Mouse (Mus musculus) megakaryocyte, adult 5-6 weeks (primary cell): ENCODE data around the gene Maml2. TPM values are rescaled to one million over a fixed set of nuclear protein-coding genes. Genes with fewer than 3 reads are reported as not detected.

Experiments used
- ATAC-seq: 2 replicates; pipeline ENCODE4 v1.8.0; 2016; ENCODE audit warnings: mild to moderate bottlenecking, inconsistent platforms; ENCODE audit not compliant: poor library complexity, severe bottlenecking
- total RNA-seq, 2 experiments: library from RNA; stranded (forward) in 1 of 2; stranded (reverse) in 1 of 2; fragments of 153-499, 151-499 nt in 1 of 2; fragments of 221-1000, 200-1000 nt in 1 of 2; gene quantifications; 2 replicates each; pipeline versions ENCODE4 v1.2.3 to v1.2.4; 2015 to 2017

Gene Maml2
- total RNA-seq, 2 experiments from 2014 or later: 0.62 to 2.0 TPM

GRCm38 (mm10) chr9:13607609-13608185 lies 309.9 kb downstream of the Maml2 start:
- ATAC-seq: no peak

- ATAC-seq: no peak
Observed at GRCm38 (mm10) chr9:13608532-13609071, 310.8 kb downstream of the Maml2 start.

GRCm38 (mm10) chr9:13611561-13611960 lies 313.8 kb downstream of the Maml2 start:
- ATAC-seq: no peak

- ATAC-seq: no peak
Observed at GRCm38 (mm10) chr9:13612371-13612770, 314.6 kb downstream of the Maml2 start.

GRCm38 (mm10) chr9:13613325-13614268 lies 315.8 kb downstream of the Maml2 start:
- no peak for ATAC-seq

GRCm38 (mm10) chr9:13616383-13617009 lies 318.7 kb downstream of the Maml2 start:
- no peak for ATAC-seq

- ATAC-seq: no peak
Observed at GRCm38 (mm10) chr9:13620794-13621193, 323.0 kb downstream of the Maml2 start.

- no peak for ATAC-seq
Observed at GRCm38 (mm10) chr9:13621941-13622340, 324.2 kb downstream of the Maml2 start.

GRCm38 (mm10) chr9:13622426-13622825 lies 324.7 kb downstream of the Maml2 start:
- no peak for ATAC-seq

- ATAC-seq: no peak
Observed at GRCm38 (mm10) chr9:13623892-13624422, 326.2 kb downstream of the Maml2 start.

GRCm38 (mm10) chr9:13624780-13625179 lies 327.0 kb downstream of the Maml2 start:
- no peak for ATAC-seq

- ATAC-seq: no peak
Observed at GRCm38 (mm10) chr9:13625215-13625614, 327.5 kb downstream of the Maml2 start.

GRCm38 (mm10) chr9:13626480-13626879 lies 328.7 kb downstream of the Maml2 start:
- no peak for ATAC-seq

GRCm38 (mm10) chr9:13633371-13633770 lies 335.6 kb downstream of the Maml2 start:
- no peak for ATAC-seq

- ATAC-seq: no peak
Observed at GRCm38 (mm10) chr9:13639655-13640054, 341.9 kb downstream of the Maml2 start.

GRCm38 (mm10) chr9:13645153-13645552 lies 347.4 kb downstream of the Maml2 start:
- no peak for ATAC-seq

GRCm38 (mm10) chr9:13651065-13651464 lies 353.3 kb downstream of the Maml2 start:
- no peak for ATAC-seq

- no peak for ATAC-seq
Observed at GRCm38 (mm10) chr9:13651828-13652227, 354.1 kb downstream of the Maml2 start.

- no peak for ATAC-seq
Observed at GRCm38 (mm10) chr9:13652389-13652877, 354.7 kb downstream of the Maml2 start.

- peak; percentile 48; the same call in 1 of the 2 replicates for ATAC-seq
Observed at GRCm38 (mm10) chr9:13652917-13653316, 355.2 kb downstream of the Maml2 start.
